Mouse (Mus musculus): ENCODE data around the gene Slc33a1. TPM values are rescaled to one million over a fixed set of nuclear protein-coding genes. Genes with fewer than 3 reads are reported as not detected.
A peak's percentile ranks its signal among the peaks of the same experiment; 100 is the strongest.

The Slc33a1 gene
- polyA plus RNA-seq, 1 experiment from 2014 or later = 15.8 TPM

GRCm38 (mm10) chr3:63938928-63939327, 25.6 kb downstream of the Slc33a1 start:
- H3K27ac ChIP-seq = no peak overlapping the region
- 92% methylated on average over 2 of the region's 2 CpGs for WGBS
- no peak for ATAC-seq (ENCODE audit: low FRiP score, low read depth)

GRCm38 (mm10) chr3:63928878-63929859, 35.4 kb downstream of the Slc33a1 start, which contains the start of gene E130311K13Rik:
Gene E130311K13Rik, minus strand, starts transcription at chr3:63929472.
- H3K9me3 ChIP-seq = no peaks in the 10 kb centered on the region
- peaks cover 5% of the 10 kb centered on the region; the same call in 1 of the 2 replicates for H3K36me3 ChIP-seq
- H3K4me1 ChIP-seq = no peaks in the 10 kb centered on the region; the same call in 1 of the 2 replicates
- ATAC-seq (ENCODE audit: low FRiP score, low read depth) = peak; percentile 95
- peak within 1 kb of the TSS; percentile 75 for H3K4me2 ChIP-seq (replicated peaks)
- 5% methylated on average over 47 of the region's 48 CpGs for WGBS
- H3K27ac ChIP-seq = peak within 1 kb of the TSS; percentile 39; the same call in 1 of the 2 replicates
- H3K9ac ChIP-seq = peak within 1 kb of the TSS; percentile 94
- peak within 1 kb of the TSS; percentile 71 for H3K4me3 ChIP-seq
- H3K27me3 ChIP-seq = no peaks in the 10 kb centered on the region

More at GRCm38 (mm10) chr3:63938928-63939327, 25.6 kb downstream of the Slc33a1 start:
- Histone ChIP-seq H3K9me3 (no peaks in the 10 kb centered on the region), H3K27me3 (no peaks in the 10 kb centered on the region), H3K4me1 (no peaks in the 10 kb centered on the region), H3K9ac (no peak overlapping the region), H3K4me3 (no peak overlapping the region), H3K36me3 (peaks cover 4% of the 10 kb centered on the region; the same call in 1 of the 2 replicates), H3K4me2 (replicated peaks) (no peak overlapping the region)

DNA sequence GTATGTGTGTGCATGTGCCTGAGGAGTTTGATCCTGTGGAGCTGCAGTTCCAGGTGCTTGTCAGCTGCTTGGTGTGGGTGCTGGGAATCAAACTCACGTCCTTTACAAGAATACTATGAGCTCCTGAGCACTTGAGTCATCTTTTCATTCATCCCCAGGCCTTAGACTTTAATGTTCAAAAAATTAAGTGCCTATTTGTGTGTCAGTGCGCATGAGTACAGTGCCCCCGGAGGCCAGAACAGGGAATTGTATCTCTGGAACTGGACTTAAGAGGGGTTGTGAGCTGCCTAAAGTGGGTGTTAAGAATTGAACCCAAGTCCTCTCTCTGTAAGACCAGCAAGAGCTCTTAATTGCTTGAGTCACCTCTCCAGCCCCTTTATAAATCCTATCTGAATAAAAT, 44.9 kb downstream of the Slc33a1 start:
- Histone ChIP-seq H3K27ac (no peak overlapping the region), H3K4me3 (no peak overlapping the region), H3K27me3 (no peaks in the 10 kb centered on the region), H3K36me3 (peaks cover 27% of the 10 kb centered on the region), H3K4me1 (no peaks in the 10 kb centered on the region), H3K9ac (no peak overlapping the region), H3K4me2 (replicated peaks) (no peak overlapping the region), H3K9me3 (no peaks in the 10 kb centered on the region)
- ATAC-seq (ENCODE audit: low FRiP score, low read depth) = no peak
- 69% methylated on average over 3 of the region's 3 CpGs for WGBS

GRCm38 (mm10) chr3:63910301-63910700, 54.3 kb downstream of the Slc33a1 start:
- ATAC-seq (ENCODE audit: low FRiP score, low read depth) = no peak
- peaks cover 4% of the 10 kb centered on the region for H3K36me3 ChIP-seq
- H3K4me3 ChIP-seq = no peak overlapping the region
- H3K27me3 ChIP-seq = peaks cover 3% of the 10 kb centered on the region; the same call in 1 of the 2 replicates
- no peak overlapping the region for H3K9ac ChIP-seq
- H3K4me1 ChIP-seq = 0 out of 2 replicates have a peak, but pooled peaks cover 2% of the 10 kb centered on the region
- no peak overlapping the region for H3K4me2 ChIP-seq (replicated peaks)
- no peaks in the 10 kb centered on the region for H3K9me3 ChIP-seq
- WGBS = 65% methylated on average over 4 of the region's 4 CpGs
- H3K27ac ChIP-seq = no peak overlapping the region

DNA sequence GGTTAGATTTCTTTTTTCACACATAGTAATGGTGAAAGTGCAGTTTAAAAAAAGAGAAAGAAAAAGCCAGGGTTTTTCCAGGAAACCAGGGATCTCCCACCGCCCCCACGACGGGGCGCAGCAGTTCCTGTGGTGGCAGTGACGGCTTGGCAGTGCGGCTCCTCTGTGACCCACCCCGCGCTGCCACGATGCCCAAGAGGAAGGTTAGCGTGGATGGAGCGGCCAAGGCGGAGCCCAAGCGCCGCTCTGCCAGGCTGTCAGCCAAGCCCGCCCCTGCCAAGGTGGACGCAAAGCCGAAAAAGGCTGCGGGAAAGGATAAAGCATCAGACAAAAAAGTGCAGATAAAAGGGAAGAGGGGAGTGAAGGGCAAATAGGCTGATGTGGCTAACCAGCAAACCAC, 59.3 kb downstream of the Slc33a1 start:
- Histone ChIP-seq H3K36me3 (no peaks in the 10 kb centered on the region), H3K9me3 (no peaks in the 10 kb centered on the region), H3K27me3 (peaks cover 13% of the 10 kb centered on the region), H3K27ac (no peak overlapping the region), H3K9ac (peak overlapping the region; percentile 51; the same call in 1 of the 2 replicates), H3K4me3 (peak overlapping the region; percentile 41), H3K4me1 (0 out of 2 replicates have a peak, but pooled peaks cover 4% of the 10 kb centered on the region), H3K4me2 (replicated peaks) (peak overlapping the region; percentile 68)
- 3% methylated on average over 18 of the region's 18 CpGs for WGBS
- ATAC-seq (ENCODE audit: low FRiP score, low read depth) = no peak

- Histone ChIP-seq H3K36me3 (no peaks in the 10 kb centered on the region), H3K27ac (no peak overlapping the region), H3K4me1 (peaks cover 14% of the 10 kb centered on the region), H3K9ac (no peak overlapping the region), H3K4me2 (replicated peaks) (no peak overlapping the region), H3K27me3 (peaks cover 18% of the 10 kb centered on the region), H3K4me3 (no peak overlapping the region), H3K9me3 (no peaks in the 10 kb centered on the region)
- WGBS = 78% methylated on average over 2 of the region's 2 CpGs
- ATAC-seq (ENCODE audit: low FRiP score, low read depth) = no peak
Observed at GRCm38 (mm10) chr3:63904157-63904556, 60.4 kb downstream of the Slc33a1 start.

GRCm38 (mm10) chr3:63900021-63900571, 64.5 kb downstream of the Slc33a1 start:
- Histone ChIP-seq H3K4me1 (peaks cover 18% of the 10 kb centered on the region), H3K4me3 (peak overlapping the region; percentile 66), H3K27me3 (peaks cover 13% of the 10 kb centered on the region), H3K36me3 (no peaks in the 10 kb centered on the region), H3K27ac (no peak overlapping the region), H3K4me2 (replicated peaks) (peak overlapping the region; percentile 100), H3K9me3 (no peaks in the 10 kb centered on the region), H3K9ac (no peak overlapping the region; the same call in 1 of the 2 replicates)
- no peak for ATAC-seq (ENCODE audit: low FRiP score, low read depth)
- 5% methylated on average over 12 of the region's 12 CpGs for WGBS

DNA sequence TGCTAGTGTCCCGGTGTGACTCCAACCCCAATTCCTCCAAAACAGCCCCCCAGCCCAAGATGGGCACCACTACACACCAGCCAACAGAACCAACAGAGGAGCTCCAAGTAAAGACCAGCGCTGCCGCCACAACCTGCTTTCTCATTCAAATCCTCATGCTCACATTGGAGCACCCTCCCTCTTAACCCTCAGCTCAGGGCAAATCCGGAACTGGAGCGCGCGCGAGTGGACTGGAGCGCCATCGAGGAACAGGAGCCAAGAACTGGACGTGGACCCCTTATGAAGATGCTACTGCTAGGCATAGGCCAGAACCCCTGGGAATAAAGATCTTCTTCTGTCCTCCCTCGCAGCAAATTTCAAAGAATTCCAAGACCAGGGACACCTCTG, 65.3 kb downstream of the Slc33a1 start, which contains the start of gene Plch1:
Plch1 (minus strand) TSS at position 164 of the 387 bp plus-strand sequence.
- peak; percentile 70 for ATAC-seq (ENCODE audit: low FRiP score, low read depth)
- H3K4me2 ChIP-seq (replicated peaks) = peak within 1 kb of the TSS; percentile 100
- no peaks in the 10 kb centered on the region for H3K36me3 ChIP-seq
- H3K9ac ChIP-seq = peak within 1 kb of the TSS; percentile 67
- no peak within 1 kb of the TSS for H3K27ac ChIP-seq
- H3K4me3 ChIP-seq = peak within 1 kb of the TSS; percentile 66
- H3K27me3 ChIP-seq = peaks cover 11% of the 10 kb centered on the region
- H3K9me3 ChIP-seq = no peaks in the 10 kb centered on the region
- WGBS = under 1% methylated on average over 12 of the region's 12 CpGs
- peaks cover 18% of the 10 kb centered on the region for H3K4me1 ChIP-seq

DNA sequence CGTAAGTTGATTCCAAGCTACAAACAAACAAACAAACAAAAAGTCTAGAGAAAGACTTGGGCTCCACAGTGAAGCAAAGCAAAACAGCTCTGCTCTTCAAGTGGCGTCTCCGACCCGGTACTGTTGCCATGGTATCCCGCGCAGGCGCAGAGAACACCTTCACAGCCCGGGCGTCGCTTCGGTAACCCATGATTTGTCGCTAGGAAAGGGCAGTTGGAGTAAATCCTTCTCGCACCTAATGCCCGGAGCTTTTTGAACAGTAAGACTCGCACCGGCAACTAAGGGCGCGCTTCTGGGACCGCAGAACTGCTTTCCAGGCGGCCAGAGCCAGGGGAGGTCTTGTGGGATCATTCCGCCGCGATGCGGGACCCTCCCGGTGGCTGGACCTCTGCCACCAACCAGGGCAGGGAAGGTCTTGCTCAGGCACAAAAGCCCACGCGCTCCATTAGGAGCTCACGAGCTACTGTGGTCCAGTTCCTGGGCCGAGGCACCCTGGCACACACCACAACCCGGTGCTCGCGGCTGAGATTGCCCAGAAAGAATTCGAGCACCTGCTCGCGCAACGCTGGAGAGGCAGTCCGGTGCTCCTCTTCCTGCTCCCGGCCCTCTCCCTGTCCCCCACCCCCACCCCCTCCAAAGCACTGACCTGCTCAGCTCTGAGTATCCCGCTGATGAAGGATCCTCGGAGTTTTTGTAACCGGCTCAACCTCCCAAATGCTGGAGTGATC, 65.8 kb downstream of the Slc33a1 start:
- peaks cover 24% of the 10 kb centered on the region for H3K4me1 ChIP-seq
- peak overlapping the region; percentile 100 for H3K4me2 ChIP-seq (replicated peaks)
- peak overlapping the region; percentile 67 for H3K9ac ChIP-seq
- no peaks in the 10 kb centered on the region for H3K9me3 ChIP-seq
- H3K27me3 ChIP-seq = peaks cover 8% of the 10 kb centered on the region
- no peak overlapping the region for H3K27ac ChIP-seq
- no peaks in the 10 kb centered on the region for H3K36me3 ChIP-seq
- under 1% methylated on average over 41 of the region's 41 CpGs for WGBS
- peak overlapping the region; percentile 66 for H3K4me3 ChIP-seq
- peak; percentile 88 for ATAC-seq (ENCODE audit: low FRiP score, low read depth)

GRCm38 (mm10) chr3:63897177-63897576, 67.4 kb downstream of the Slc33a1 start:
- 17% methylated on average over 1 of the region's 1 CpGs for WGBS
- no peak overlapping the region for H3K4me2 ChIP-seq (replicated peaks)
- H3K9ac ChIP-seq = no peak overlapping the region
- H3K4me1 ChIP-seq = peaks cover 27% of the 10 kb centered on the region
- H3K27me3 ChIP-seq = peaks cover 8% of the 10 kb centered on the region
- H3K27ac ChIP-seq = no peak overlapping the region
- H3K4me3 ChIP-seq = no peak overlapping the region
- H3K9me3 ChIP-seq = no peaks in the 10 kb centered on the region
- H3K36me3 ChIP-seq = no peaks in the 10 kb centered on the region
- no peak for ATAC-seq (ENCODE audit: low FRiP score, low read depth)

- ATAC-seq (ENCODE audit: low FRiP score, low read depth) = no peak
- H3K4me1 ChIP-seq = peaks cover 27% of the 10 kb centered on the region
- WGBS = 77% methylated on average over 4 of the region's 4 CpGs
- no peak overlapping the region for H3K9ac ChIP-seq
- H3K9me3 ChIP-seq = no peaks in the 10 kb centered on the region
- H3K4me2 ChIP-seq (replicated peaks) = no peak overlapping the region
- no peak overlapping the region for H3K4me3 ChIP-seq
- no peak overlapping the region for H3K27ac ChIP-seq
- H3K27me3 ChIP-seq = peaks cover 6% of the 10 kb centered on the region
- no peaks in the 10 kb centered on the region for H3K36me3 ChIP-seq
Observed at GRCm38 (mm10) chr3:63896303-63896702, 68.3 kb downstream of the Slc33a1 start.

Measured in limb, embryonic 13.5 days (tissue).